Mouse (Mus musculus) E14TG2a.4 (cell line): Measurements from ENCODE around the gene Pgam5.

Experiments
- CTCF ChIP-seq: conservative IDR thresholded peaks from 2 replicates; pipeline ENCODE4 v1.5.1; 2014; ENCODE audit warnings: low read length
- NANOG ChIP-seq: IDR thresholded peaks from 2 replicates; pipeline ENCODE4 v1.6.1; 2014; ENCODE audit warnings: borderline replicate concordance, low read length, mixed read lengths

DNA sequence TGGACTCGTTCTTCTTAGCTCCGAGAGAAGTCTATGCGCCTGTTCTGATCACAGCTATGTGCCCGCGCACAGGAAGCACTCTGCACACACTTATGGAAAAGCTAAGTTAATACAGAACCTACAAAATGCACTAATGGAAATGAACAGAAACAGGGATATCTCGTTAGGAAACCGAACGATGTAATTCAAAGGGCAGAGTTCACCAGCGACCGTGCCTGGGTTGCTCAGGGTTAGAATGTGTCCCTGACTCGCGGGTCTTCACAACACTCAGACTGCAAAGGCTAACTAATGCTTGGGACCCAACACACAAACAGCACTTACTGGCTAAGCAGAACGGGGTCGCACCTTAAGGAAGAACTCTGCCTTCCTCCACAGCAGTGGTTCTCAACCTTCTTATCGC, 15.4 kb upstream of the Pgam5 start:
- TF ChIP-seq CTCF (no peak), NANOG (no peak)
